Mouse (Mus musculus) liver, adult 2 months (tissue): ENCODE measurements around the gene Il17f. TPM values are rescaled to one million over a fixed set of nuclear protein-coding genes. Genes with fewer than 3 reads are reported as not detected.
A peak's percentile ranks its signal among the peaks of the same experiment; 100 is the strongest.

ENCODE experiments used
- DNase-seq: peaks from one replicate; pipeline ENCODE4 v3.0.0-alpha.2; 2011; ENCODE audit warnings: low read depth, low spot score; ENCODE audit errors: extremely low read depth
- H3K27ac ChIP-seq: fragments of 200-500 bp; replicated peaks from 2 replicates; pipeline ENCODE4 v1.5.1; 2012; ENCODE audit warnings: low read depth, mild to moderate bottlenecking, control low read depth, inconsistent platforms, low read length; ENCODE audit not compliant: insufficient read depth
- H3K27me3 ChIP-seq: fragments of 200-500 bp; 2 replicates; pipeline ENCODE4 v1.6.1; 2012; ENCODE audit warnings: mild to moderate bottlenecking, moderate library complexity, low read length, inconsistent platforms; ENCODE audit not compliant: control insufficient read depth, insufficient read depth
- H3K36me3 ChIP-seq: fragments of 200-500 bp; 2 replicates; pipeline ENCODE4 v1.6.1; 2012; ENCODE audit warnings: low read length, inconsistent platforms; ENCODE audit not compliant: control insufficient read depth, insufficient read depth
- H3K4me1 ChIP-seq: fragments of 200-500 bp; 2 replicates; pipeline ENCODE4 v1.6.1; 2011; ENCODE audit warnings: low read length; ENCODE audit not compliant: control insufficient read depth, insufficient read depth
- H3K4me3 ChIP-seq: fragments of 200-500 bp; 2 replicates; pipeline ENCODE4 v1.5.1; 2011; ENCODE audit warnings: low read depth, mild to moderate bottlenecking, control low read depth, low read length, moderate library complexity; ENCODE audit not compliant: insufficient read depth
- H3K79me2 ChIP-seq: fragments of 200-500 bp; 2 replicates; pipeline ENCODE4 v1.6.1; 2012; ENCODE audit warnings: inconsistent platforms, mild to moderate bottlenecking, low read length, moderate library complexity; ENCODE audit not compliant: control insufficient read depth, insufficient read depth
- H3K9ac ChIP-seq: fragments of 200-500 bp; 2 replicates; pipeline ENCODE4 v1.6.1; 2012; ENCODE audit warnings: low read depth, mild to moderate bottlenecking, control low read depth, inconsistent platforms, low read length
- CTCF ChIP-seq: fragments of 200-500 bp; IDR thresholded peaks from 2 replicates; pipeline ENCODE4 v1.5.1; 2011; ENCODE audit warnings: low read depth, low read length, control low read depth
- POLR2A ChIP-seq: fragments of 200-500 bp; IDR thresholded peaks from 2 replicates; pipeline ENCODE4 v1.6.1; 2011; ENCODE audit warnings: low read length, control low read depth; ENCODE audit not compliant: insufficient read depth; ENCODE audit errors: extremely low read depth
- WGBS: fragments of 180-500 bp; shearing (Covaris S2); methylation state at CpG from one replicate; pipeline ENCODE4 v1.1.7; 2018; 5-methylcytosine and 5-hydroxymethylcytosine counted together
- polyA plus RNA-seq: library from polyadenylated mRNA; depleted of rRNA; stranded (reverse); fragments of >200 nt; gene quantifications from 2 replicates; pipeline ENCODE4 v1.2.3, GENCODE M21; 2012; rRNA removed
- total RNA-seq: library from RNA; depleted of rRNA; stranded (reverse); fragments of >200 nt; gene quantifications from 2 replicates; pipeline ENCODE4 v1.2.3, GENCODE M21; 2014; rRNA removed

The Il17f gene
- total and polyA plus RNA-seq, 2 experiments, result not detected

- Histone ChIP-seq H3K27ac (no peak overlapping the region), H3K36me3 (no peaks in the 10 kb centered on the region), H3K4me1 (no peaks in the 10 kb centered on the region), H3K4me3 (no peak overlapping the region), H3K79me2 (no peaks in the 10 kb centered on the region), H3K27me3 (no peaks in the 10 kb centered on the region), H3K9ac (no peak overlapping the region)
- TF ChIP-seq POLR2A (no peak), CTCF (no peak)
- 66% methylated on average over 3 of the region's 3 CpGs for WGBS
- no peak for DNase-seq
Observed at GRCm38 (mm10) chr1:20740496-20740998, 49.9 kb downstream of the Il17f start.

GRCm38 (mm10) chr1:20738483-20738882, 51.9 kb downstream of the Il17f start:
- no peaks in the 10 kb centered on the region for H3K27me3 ChIP-seq
- no peak overlapping the region for H3K9ac ChIP-seq
- no peak overlapping the region for H3K4me3 ChIP-seq
- no peaks in the 10 kb centered on the region for H3K79me2 ChIP-seq
- no peaks in the 10 kb centered on the region for H3K36me3 ChIP-seq
- TF ChIP-seq CTCF (no peak), POLR2A (no peak)
- DNase-seq, result peak; percentile 8
- H3K4me1 ChIP-seq, result no peaks in the 10 kb centered on the region
- WGBS, result 84% methylated on average over 2 of the region's 2 CpGs
- H3K27ac ChIP-seq, result no peak overlapping the region

GRCm38 (mm10) chr1:20736572-20736971, 53.8 kb downstream of the Il17f start:
- Histone ChIP-seq H3K9ac (no peak overlapping the region), H3K4me3 (no peak overlapping the region), H3K4me1 (no peaks in the 10 kb centered on the region), H3K36me3 (no peaks in the 10 kb centered on the region), H3K27me3 (no peaks in the 10 kb centered on the region), H3K79me2 (no peaks in the 10 kb centered on the region), H3K27ac (no peak overlapping the region)
- WGBS, result 84% methylated on average over 4 of the region's 4 CpGs
- no peak for DNase-seq
- TF ChIP-seq POLR2A (no peak), CTCF (no peak)

GRCm38 (mm10) chr1:20730903-20731302, 59.5 kb downstream of the Il17f start, which contains the start of gene Il17a:
Gene Il17a, plus strand, starts transcription at chr1:20730905.
- WGBS, result 86% methylated on average over 10 of the region's 10 CpGs
- no peaks in the 10 kb centered on the region for H3K36me3 ChIP-seq
- H3K27me3 ChIP-seq, result no peaks in the 10 kb centered on the region
- no peak within 1 kb of the TSS for H3K27ac ChIP-seq
- TF ChIP-seq POLR2A, result no peak
- no peak for TF ChIP-seq CTCF
- DNase-seq, result no peak
- H3K79me2 ChIP-seq, result no peaks in the 10 kb centered on the region
- no peaks in the 10 kb centered on the region for H3K4me1 ChIP-seq
- no peak within 1 kb of the TSS for H3K9ac ChIP-seq
- H3K4me3 ChIP-seq, result no peak within 1 kb of the TSS

Other genes starting within 250 kb of the Il17f start
- gene Pkhd1, start 172.6 kb downstream of the Il17f start, total RNA-seq, result 8.1 and 10.0 TPM in 2 replicates
- 0.97 and 1.5 TPM in 2 replicates for gene Pkhd1, start 172.6 kb downstream of the Il17f start, polyA plus RNA-seq
- gene Il17a, start 59.7 kb downstream of the Il17f start, total RNA-seq, result not detected in 2 replicates
- not detected in 2 replicates for gene Il17a, start 59.7 kb downstream of the Il17f start, polyA plus RNA-seq
- 4.4 and 8.0 TPM in 2 replicates for gene Mcm3, start 29.7 kb upstream of the Il17f start, total RNA-seq
- 1.9 and 3.2 TPM in 2 replicates for gene Mcm3, start 29.7 kb upstream of the Il17f start, polyA plus RNA-seq
- gene Paqr8, start 100.0 kb upstream of the Il17f start, total RNA-seq, result 0.28 and 0.47 TPM in 2 replicates
- 1.0 and 1.1 TPM in 2 replicates for gene Paqr8, start 100.0 kb upstream of the Il17f start, polyA plus RNA-seq
- 0.09 and 0.20 TPM in 2 replicates for gene Efhc1, start 161.0 kb upstream of the Il17f start, total RNA-seq
- gene Efhc1, start 161.0 kb upstream of the Il17f start, polyA plus RNA-seq, result 0.07 and 0.40 TPM in 2 replicates